20 mouse cellular contexts compared by ENCODE assay signal in genomic region chr12:83241022-83241421, GRCm38 (mm10).
DNase-seq lines count a peak whose midpoint lies in the region; ATAC-seq lines count a peak whose summit lies in the region.
"Had no signal": no experiment of that assay in that cellular context is flagged by ENCODE, and none has a peak within 500 bp of the region (broad histone marks: within the 10 kb centered on the region; RNA-seq: fewer than 3 reads in every experiment).

No protein-coding gene starts in this region.

- 49% methylated on average over 3 of the region's 3 CpGs for WGBS in heart, embryonic 10.5 days
- 38% methylated on average over 3 of the region's 3 CpGs for WGBS in heart, embryonic 11.5 days (ENCODE audit: insufficient replicate concordance)
- 60% methylated on average over 3 of the region's 3 CpGs for WGBS in kidney, embryonic 15.5 days

- no peak overlapping the region for H3K4me2 ChIP-seq in heart, embryonic 11.5 days
- H3K4me2 ChIP-seq in kidney, embryonic 15.5 days, result no peak overlapping the region
- H3K4me2 ChIP-seq: hindbrain, embryonic 12.5 days; limb, embryonic 15.5 days; neural tube, embryonic 13.5 days had no signal

- no peak for DNase-seq in heart, embryonic 10.5 days (ENCODE audit: low spot score)
- DNase-seq in heart, postnatal 36 days, result no peak
- DNase-seq in Muller cell, postnatal 12 days (ENCODE audit: inconsistent ontology term), result peak; percentile 89
- peak; percentile 69 for DNase-seq in cerebellum, adult 11-12 months
- no peak for DNase-seq in frontal cortex, postnatal 14 days (ENCODE audit: low spot score in 2 of 2)
- DNase-seq in urinary bladder, postnatal 10 days (ENCODE audit: low spot score), result no peak
- DNase-seq: adrenal gland, postnatal 10 days; kidney, postnatal 10 days; liver, postnatal 0 days; lung, postnatal 36 days; thymus, postnatal 25 days had no signal

- H3K9ac ChIP-seq in heart, embryonic 11.5 days (ENCODE audit: low read depth, low read length), result peak overlapping the region; percentile 24; the same call in 1 of the 2 replicates
- H3K9ac ChIP-seq in kidney, embryonic 15.5 days, result no peak overlapping the region
- H3K9ac ChIP-seq: hindbrain, embryonic 12.5 days; limb, embryonic 15.5 days; liver, postnatal 0 days; neural tube, embryonic 13.5 days had no signal

- no peak for ATAC-seq in heart, embryonic 11.5 days (replicated peaks; ENCODE audit: insufficient number of reproducible peaks, low FRiP score, low TSS enrichment)
- ATAC-seq in kidney, embryonic 15.5 days (replicated peaks; ENCODE audit: low FRiP score), result no peak
- ATAC-seq: CD4-positive, CD25-positive, alpha-beta regulatory T cell, adult 4 months; forebrain, embryonic 16.5 days; intestine, embryonic 16.5 days; liver, postnatal 0 days had no signal

- H3K27me3 ChIP-seq in heart, embryonic 10.5 days (ENCODE audit: insufficient read depth, poor library complexity, severe bottlenecking), result no peaks in the 10 kb centered on the region
- H3K27me3 ChIP-seq in heart, embryonic 11.5 days (ENCODE audit: control insufficient read depth, insufficient read depth, low read length), result no peaks in the 10 kb centered on the region
- H3K27me3 ChIP-seq in kidney, embryonic 15.5 days, result no peaks in the 10 kb centered on the region
- H3K27me3 ChIP-seq: hindbrain, embryonic 12.5 days; limb, embryonic 15.5 days; neural tube, embryonic 13.5 days had no signal

- intact Hi-C loops in heart, postnatal 36 days (cut with DNase I), result no loop called here

- no peaks in the 10 kb centered on the region for H3K9me3 ChIP-seq in heart, embryonic 10.5 days
- H3K9me3 ChIP-seq in heart, embryonic 11.5 days (replicated peaks; ENCODE audit: control insufficient read depth, low read length), result no peaks in the 10 kb centered on the region
- no peaks in the 10 kb centered on the region for H3K9me3 ChIP-seq in kidney, embryonic 15.5 days (replicated peaks)
- H3K9me3 ChIP-seq: embryonic facial prominence, embryonic 10.5 days; hindbrain, embryonic 12.5 days; limb, embryonic 15.5 days; neural tube, embryonic 13.5 days had no signal

- no peak overlapping the region for H3K4me3 ChIP-seq in heart, embryonic 10.5 days
- H3K4me3 ChIP-seq in heart, embryonic 11.5 days (ENCODE audit: low read depth, low read length), result no peak overlapping the region
- H3K4me3 ChIP-seq in kidney, embryonic 15.5 days (replicated peaks), result no peak overlapping the region
- H3K4me3 ChIP-seq: embryonic facial prominence, embryonic 10.5 days; hindbrain, embryonic 12.5 days; limb, embryonic 15.5 days; neural tube, embryonic 13.5 days had no signal

- peak overlapping the region; percentile 17; the same call in 1 of the 2 replicates for H3K27ac ChIP-seq in heart, embryonic 10.5 days
- no peak overlapping the region for H3K27ac ChIP-seq in heart, embryonic 11.5 days (ENCODE audit: low read depth, low read length)
- no peak overlapping the region for H3K27ac ChIP-seq in kidney, embryonic 15.5 days
- H3K27ac ChIP-seq: embryonic facial prominence, embryonic 10.5 days; hindbrain, embryonic 12.5 days; limb, embryonic 15.5 days; neural tube, embryonic 13.5 days had no signal

- H3K4me1 ChIP-seq in heart, embryonic 10.5 days, result peaks cover 19% of the 10 kb centered on the region
- H3K4me1 ChIP-seq in heart, embryonic 11.5 days (ENCODE audit: control insufficient read depth, insufficient read depth, low read length), result peaks cover 5% of the 10 kb centered on the region
- H3K4me1 ChIP-seq in kidney, embryonic 15.5 days, result no peaks in the 10 kb centered on the region
- H3K4me1 ChIP-seq: limb, embryonic 15.5 days; neural tube, embryonic 13.5 days had no signal

- H3K36me3 ChIP-seq in heart, embryonic 10.5 days, result peaks cover 3% of the 10 kb centered on the region; the same call in 1 of the 2 replicates
- no peaks in the 10 kb centered on the region for H3K36me3 ChIP-seq in heart, embryonic 11.5 days (ENCODE audit: control insufficient read depth, insufficient read depth, low read length)
- no peaks in the 10 kb centered on the region for H3K36me3 ChIP-seq in kidney, embryonic 15.5 days
- H3K36me3 ChIP-seq: embryonic facial prominence, embryonic 10.5 days; hindbrain, embryonic 12.5 days; limb, embryonic 15.5 days; neural tube, embryonic 13.5 days had no signal

Comparison
In these comparisons a context has a peak if more than half of its experiments do, and no peak if none do; other contexts are left out.
1. DNase-seq: peak in Muller cell, postnatal 12 days (single experiment) and cerebellum, adult 11-12 months (single experiment); none in heart, embryonic 10.5 days (single experiment), heart, postnatal 36 days (0 of 2), frontal cortex, postnatal 14 days (0 of 2) and urinary bladder, postnatal 10 days (single experiment).